Comparison of ENCODE assay signal across 13 mouse cellular contexts in the genomic region with DNA sequence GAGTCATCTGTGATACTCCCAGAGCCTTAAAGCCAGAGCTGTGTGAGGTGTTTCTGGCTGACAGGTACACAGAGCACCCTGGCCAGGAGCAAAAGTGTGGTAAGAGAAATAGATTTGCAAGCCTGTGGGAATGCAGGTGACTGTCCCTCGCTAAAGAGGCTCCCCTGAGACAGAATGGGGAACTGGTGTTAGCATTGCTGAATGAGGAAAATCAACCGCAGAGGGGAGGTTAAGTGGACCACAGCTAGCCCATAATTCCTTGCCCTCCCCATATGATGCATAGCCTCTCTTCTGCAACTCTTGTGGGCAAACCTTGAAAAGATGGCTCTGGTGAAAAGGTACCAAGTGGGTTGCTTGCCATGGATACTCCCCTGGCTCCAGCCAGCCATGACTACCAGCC. TPM values are rescaled to one million over a fixed set of nuclear protein-coding genes. Genes with fewer than 3 reads are reported as not detected.
"Had no signal": no experiment of that assay in that cellular context is flagged by ENCODE, and none has a peak within 500 bp of the region (broad histone marks: within the 10 kb centered on the region; RNA-seq: fewer than 3 reads in every experiment).

No protein-coding gene starts in this region.

- H3K27me3 ChIP-seq: limb, embryonic 13.5 days; stomach, embryonic 15.5 days had no signal

- H3K4me3 ChIP-seq: limb, embryonic 13.5 days; midbrain, embryonic 12.5 days; stomach, embryonic 15.5 days had no signal

- H3K4me2 ChIP-seq: limb, embryonic 13.5 days; midbrain, embryonic 12.5 days; stomach, embryonic 15.5 days had no signal

- H3K27ac ChIP-seq: limb, embryonic 13.5 days; liver, embryonic 14.5 days; midbrain, embryonic 12.5 days; stomach, embryonic 15.5 days had no signal

- H3K9ac ChIP-seq: limb, embryonic 13.5 days; liver, embryonic 14.5 days; midbrain, embryonic 12.5 days; stomach, embryonic 15.5 days had no signal

- H3K36me3 ChIP-seq: limb, embryonic 13.5 days; midbrain, embryonic 12.5 days; stomach, embryonic 15.5 days had no signal

- H3K9me3 ChIP-seq: limb, embryonic 13.5 days; midbrain, embryonic 12.5 days; stomach, embryonic 15.5 days had no signal

- ATAC-seq: midbrain, embryonic 16.5 days had no signal

- DNase-seq: layer of hippocampus, adult 9-11 months; left cerebral cortex, postnatal 4 days; right cerebral cortex, postnatal 4 days; thymus, adult 2 months; thymus, postnatal 25 days had no signal

RNA-seq across cellular contexts. Expression of gene Lemd1, which starts 41.8 kb away (rescaled TPM):
- total RNA-seq: liver, adult 2 months; megakaryocyte-erythroid progenitor cell, adult 5-6 weeks had no signal
- polyA plus RNA-seq: liver, adult 2 months; liver, embryonic 14.5 days; spleen, adult 2 months; thymus, adult 2 months had no signal

RNA-seq across cellular contexts. Expression of gene AC124108.1, which starts 41.8 kb away (rescaled TPM):
- total RNA-seq: liver, adult 2 months; megakaryocyte-erythroid progenitor cell, adult 5-6 weeks had no signal
- polyA plus RNA-seq: liver, adult 2 months; liver, embryonic 14.5 days; spleen, adult 2 months; thymus, adult 2 months had no signal
